Mouse (Mus musculus) thymus, adult 2 months (tissue): ENCODE measurements around the gene Gabrg3.

Experiments
- CTCF ChIP-seq: fragments of 200-500 bp; IDR thresholded peaks from 2 replicates; pipeline ENCODE4 v1.5.1; 2012; ENCODE audit warnings: mild to moderate bottlenecking, control low read depth, low read length, moderate library complexity, borderline replicate concordance; ENCODE audit not compliant: control insufficient read depth, poor library complexity, insufficient read depth; ENCODE audit errors: extremely low read depth
- POLR2A ChIP-seq: fragments of 200-500 bp; IDR thresholded peaks from 2 replicates; pipeline ENCODE4 v1.6.1; 2012; ENCODE audit warnings: mild to moderate bottlenecking, low read length, control low read depth, moderate library complexity; ENCODE audit not compliant: control insufficient read depth, poor library complexity, insufficient read depth; ENCODE audit errors: extremely low read depth

DNA sequence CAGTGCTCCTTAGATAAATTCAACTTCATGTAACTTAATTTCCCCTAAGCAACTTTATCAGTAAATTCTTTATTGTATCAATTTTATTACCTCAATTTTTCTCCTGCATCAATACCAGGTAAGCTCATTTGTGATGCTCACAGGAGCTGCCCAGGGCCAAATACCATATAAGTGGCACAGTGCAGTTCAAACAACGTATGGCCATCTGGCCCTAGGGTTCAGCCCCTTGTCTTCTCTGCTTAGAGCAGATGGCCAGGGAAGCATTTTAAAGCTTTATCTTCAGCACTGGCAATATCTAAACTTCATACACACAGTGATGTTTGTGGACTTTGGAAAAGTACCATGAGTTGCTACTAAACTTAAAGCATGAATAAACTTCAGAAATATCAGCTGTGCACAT is 619.2 kb downstream of the Gabrg3 start:
- TF ChIP-seq CTCF = no peak
- no peak for TF ChIP-seq POLR2A
